8 mouse cellular contexts compared by ENCODE assay signal in the genomic region with DNA sequence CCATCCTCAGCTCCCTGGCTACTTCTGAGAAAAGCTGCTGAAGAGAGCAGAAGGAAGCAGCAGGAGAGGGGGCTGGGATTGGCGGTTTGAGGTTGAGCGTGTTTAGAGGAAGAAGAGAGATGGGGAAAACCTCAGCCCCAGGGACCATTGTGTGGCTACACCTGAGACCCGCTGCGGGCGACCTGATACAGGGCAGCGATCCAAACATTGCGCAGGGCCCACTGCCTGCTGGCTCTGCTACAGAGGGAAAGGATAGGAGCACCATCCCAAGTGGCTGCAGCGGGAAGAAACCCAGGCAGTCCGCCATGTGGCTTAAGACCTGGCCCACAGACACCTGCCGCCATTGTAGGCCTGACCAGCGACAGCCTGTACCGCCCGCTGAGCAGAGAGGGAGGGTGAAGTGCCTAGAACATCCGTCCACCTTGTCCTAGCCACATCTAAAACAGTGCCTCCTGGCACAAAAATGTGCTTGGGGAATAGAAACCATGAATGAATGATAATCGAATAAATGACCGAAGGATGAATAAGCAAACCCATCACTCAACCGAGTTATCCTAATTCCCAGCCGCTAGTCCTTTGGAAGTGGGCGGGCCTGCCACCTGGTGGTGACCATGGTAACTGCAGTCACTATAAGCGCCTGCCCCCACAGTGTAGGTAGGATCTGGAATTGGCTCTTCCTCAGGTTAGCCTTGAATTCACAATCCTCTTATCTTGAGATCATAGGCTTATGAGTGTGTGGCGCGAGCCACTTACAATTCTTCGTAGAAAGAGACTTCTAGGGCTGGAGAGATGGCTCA. TPM values are rescaled to one million over a fixed set of nuclear protein-coding genes. Genes with fewer than 3 reads are reported as not detected.
DNase-seq lines count a peak whose midpoint lies in the region; ATAC-seq lines count a peak whose summit lies in the region.

No protein-coding gene starts in this region.

- H3K9me3 ChIP-seq in forebrain, embryonic 16.5 days (ENCODE audit: control insufficient read depth, low read length): no peaks in the 10 kb centered on the region

- H3K4me2 ChIP-seq in forebrain, embryonic 16.5 days (ENCODE audit: low read length): peak overlapping the region; percentile 39

- H3K9ac ChIP-seq in forebrain, embryonic 16.5 days (replicated peaks; ENCODE audit: low read depth, low read length): no peak overlapping the region

- peak; percentile 74 for ATAC-seq in forebrain, embryonic 16.5 days

- H3K4me3 ChIP-seq in forebrain, embryonic 16.5 days (replicated peaks; ENCODE audit: low read length): no peak overlapping the region

- H3K36me3 ChIP-seq in forebrain, embryonic 16.5 days (ENCODE audit: control insufficient read depth, insufficient read depth): no peaks in the 10 kb centered on the region

- no peak overlapping the region for H3K27ac ChIP-seq in forebrain, embryonic 16.5 days (ENCODE audit: low read length)

- DNase-seq in NIH3T3 (ENCODE audit: low read depth): peak; percentile 90
- DNase-seq in cerebellum, adult 11 months: peak; percentile 88
- peak; percentile 78 to 89 for DNase-seq in heart, postnatal 36 days
- DNase-seq in layer of hippocampus, adult 18-20 months (ENCODE audit: low spot score in 2 of 2): peak; percentile 69 to 84
- peak; percentile 84 for DNase-seq in lung, postnatal 10 days
- DNase-seq in retina, postnatal 1 day: peak; percentile 91
- DNase-seq in urinary bladder, postnatal 14 days (ENCODE audit: low spot score): peak; percentile 84

- no peaks in the 10 kb centered on the region for H3K27me3 ChIP-seq in forebrain, embryonic 16.5 days (replicated peaks; ENCODE audit: control insufficient read depth, insufficient read depth, low read length)

- WGBS in forebrain, embryonic 16.5 days: 36% methylated on average over 23 of the region's 23 CpGs

- peaks cover 9% of the 10 kb centered on the region for H3K4me1 ChIP-seq in forebrain, embryonic 16.5 days (replicated peaks; ENCODE audit: control insufficient read depth, insufficient read depth, low read length)

- intact Hi-C loops in heart, postnatal 36 days (cut with DNase I): loop anchor here (1.0 to 10.0 kb wide), 3 partner anchors 30 to 242 kb away; partner anchors contain the start of gene Itga3

RNA-seq across cellular contexts. Expression of gene Dlx3, which starts 13.3 kb away (rescaled TPM):
- polyA plus RNA-seq in forebrain, embryonic 16.5 days (2015; fragmentation: Nextera tagmentation; extraction: Ambion mirVana): 0.10 and 0.27 TPM in 2 replicates
- total RNA-seq in heart, postnatal 36 days (2021): not detected
- total RNA-seq in layer of hippocampus, adult 18-20 months (2021): not detected

RNA-seq across cellular contexts. Expression of gene Itga3, which starts 30.0 kb away (rescaled TPM):
- 6.3 and 8.5 TPM in 2 replicates for polyA plus RNA-seq in forebrain, embryonic 16.5 days (2015; fragmentation: Nextera tagmentation; extraction: Ambion mirVana)
- 10 to 100 TPM; 11.2 to 11.4 TPM for total RNA-seq in heart, postnatal 36 days (2021)
- total RNA-seq in layer of hippocampus, adult 18-20 months (2021): 10 to 100 TPM; 11.2 to 14.0 TPM

RNA-seq across cellular contexts. Expression of gene Dlx4, which starts 39.4 kb away (rescaled TPM):
- polyA plus RNA-seq in forebrain, embryonic 16.5 days (2015; fragmentation: Nextera tagmentation; extraction: Ambion mirVana): 0.10 TPM in 1 of 2 replicates, not detected in the other
- not detected for total RNA-seq in heart, postnatal 36 days (2021)
- total RNA-seq in layer of hippocampus, adult 18-20 months (2021): under 1 TPM; 0.13 to 0.17 TPM
